Mouse (Mus musculus): ENCODE data around the gene Slc38a7.

- TF ChIP-seq GATA1 (IDR thresholded peaks at IDR 0.05; ENCODE audit: borderline replicate concordance, low read length) (no peak), FLI1 (IDR thresholded peaks at IDR 0.05; ENCODE audit: low read length) (no peak)
These were observed 28.2 kb upstream of the Slc38a7 start for GRCm38 (mm10) chr8:95881576-95881975.
